Mouse (Mus musculus) kidney, adult 9 months (tissue): ENCODE results near the gene Hoxc9.

Experiments used
- DNase-seq: peaks from one replicate; pipeline ENCODE4 v3.0.0; 2022

Hoxc9 gene

GRCm38 (mm10) chr15:103028916-103029512 lies 52.8 kb downstream of the Hoxc9 start:
- no peak for DNase-seq

- no peak for DNase-seq
These were observed 53.9 kb downstream of the Hoxc9 start for GRCm38 (mm10) chr15:103030142-103030541.

GRCm38 (mm10) chr15:103032167-103032566 lies 55.9 kb downstream of the Hoxc9 start:
- no peak for DNase-seq

- no peak for DNase-seq
These were observed 56.7 kb downstream of the Hoxc9 start for GRCm38 (mm10) chr15:103032646-103033575.

- no peak for DNase-seq
These were observed 58.0 kb downstream of the Hoxc9 start for GRCm38 (mm10) chr15:103034043-103034806.
